Comparison of ENCODE assay signal across 24 mouse cellular contexts in genomic region chr7:102259716-102260479, GRCm38 (mm10). TPM values are rescaled to one million over a fixed set of nuclear protein-coding genes. Genes with fewer than 3 reads are reported as not detected.
A peak's percentile ranks its signal among the peaks of the same experiment; 100 is the strongest.
DNase-seq lines count a peak whose midpoint lies in the region; ATAC-seq and TF ChIP-seq lines count a peak whose summit lies in the region.
"Had no signal": no experiment of that assay in that cellular context is flagged by ENCODE, and none has a peak within 500 bp of the region (broad histone marks: within the 10 kb centered on the region; RNA-seq: fewer than 3 reads in every experiment).

No protein-coding gene starts in this region.

- H3K4me3 ChIP-seq in bone marrow, adult 2 months (replicated peaks; ENCODE audit: control insufficient read depth, low read depth, low read length) = no peak overlapping the region
- no peak overlapping the region for H3K4me3 ChIP-seq in layer of hippocampus, adult 2 months
- H3K4me3 ChIP-seq: embryonic facial prominence, embryonic 13.5 days; embryonic facial prominence, embryonic 15.5 days; erythroblast, embryonic 14.5 days; forebrain, embryonic 10.5 days; forebrain, embryonic 12.5 days had no signal

- 58% methylated on average over 10 of the region's 10 CpGs for WGBS in bone marrow, adult 2 months

- ATAC-seq in megakaryocyte, adult 5-6 weeks (ENCODE audit: poor library complexity, severe bottlenecking) = peak; percentile 77
- ATAC-seq in activated CD4-positive, CD25-positive, alpha-beta regulatory T cell, adult 4 months = no peak
- ATAC-seq: forebrain, embryonic 14.5 days; forebrain, embryonic 16.5 days; Patski had no signal

- H3K27ac ChIP-seq in bone marrow, adult 2 months (ENCODE audit: control insufficient read depth, insufficient read depth, low read depth, low read length, poor library complexity) = peak overlapping the region; percentile 93
- no peak overlapping the region for H3K27ac ChIP-seq in layer of hippocampus, adult 2 months
- H3K27ac ChIP-seq: embryonic facial prominence, embryonic 13.5 days; embryonic facial prominence, embryonic 15.5 days; forebrain, embryonic 10.5 days; forebrain, embryonic 12.5 days had no signal

- no peak for TF ChIP-seq POLR2A in bone marrow, adult 2 months (IDR thresholded peaks at IDR 0.05; ENCODE audit: borderline replicate concordance, control insufficient read depth, low read depth, low read length)

- no peak for TF ChIP-seq CTCF in bone marrow, adult 2 months (IDR thresholded peaks at IDR 0.05; ENCODE audit: control insufficient read depth, insufficient read depth, low read length)
- no peak for TF ChIP-seq CTCF in layer of hippocampus, adult 2 months (conservative IDR thresholded peaks at IDR 0.05)

- peaks cover 2% of the 10 kb centered on the region for H3K4me1 ChIP-seq in bone marrow, adult 2 months (ENCODE audit: control insufficient read depth, insufficient read depth, low read length)
- H3K4me1 ChIP-seq: embryonic facial prominence, embryonic 13.5 days; embryonic facial prominence, embryonic 15.5 days; forebrain, embryonic 10.5 days; forebrain, embryonic 12.5 days had no signal

- peak; percentile 59 for DNase-seq in heart, adult 11 months
- no peak for DNase-seq in heart, postnatal 10 days
- no peak for DNase-seq in urinary bladder, postnatal 25 days (ENCODE audit: low spot score)
- DNase-seq in layer of hippocampus, adult 2 months (ENCODE audit: low spot score in 2 of 2) = no peak
- DNase-seq: adrenal gland, adult 2 months; adrenal gland, postnatal 10 days; adrenal gland, postnatal 25 days; cerebellum, adult 11-12 months; cerebellum, adult 2 months; cerebellum, adult 9-10 months; cerebellum, postnatal 10 days; cerebellum, postnatal 25 days; embryo, embryonic 11 days had no signal

- intact Hi-C loops in heart, postnatal 10 days (cut with DNase I) = loop anchor here (10.0 kb wide), 1 partner anchor 605 kb away; no protein-coding TSS in a partner anchor

RNA-seq across cellular contexts. Expression of gene Rhog, which starts 4.0 kb away (rescaled TPM):
- total RNA-seq in heart, postnatal 10 days (2021) = 10 to 100 TPM; 40.8 to 42.2 TPM
- polyA plus RNA-seq in bone marrow, adult 2 months (2011; ENCODE audit: insufficient read depth, insufficient read length, low replicate concordance, missing spikeins) = 89.0 and 95.2 TPM in 2 replicates
- total RNA-seq in megakaryocyte, adult 5-6 weeks (2015) = 359 and 397 TPM in 2 replicates
- 89.0 and 112 TPM in 2 replicates for total RNA-seq in megakaryocyte, adult 5-6 weeks (2017)
- 10 to 100 TPM; 23.4 to 23.9 TPM for total RNA-seq in layer of hippocampus, adult 2 months (2021)
- polyA plus RNA-seq in activated CD4-positive, CD25-positive, alpha-beta regulatory T cell, adult 4 months (2017; shearing (Covaris generic)) = 100 to 1,000 TPM; 179 to 195 TPM

RNA-seq across cellular contexts. Expression of gene Stim1, which starts 7.7 kb away (rescaled TPM):
- total RNA-seq in heart, postnatal 10 days (2021) = 10 to 100 TPM; 23.4 to 30.7 TPM
- polyA plus RNA-seq in bone marrow, adult 2 months (2011; ENCODE audit: insufficient read depth, insufficient read length, low replicate concordance, missing spikeins) = 12.8 and 24.8 TPM in 2 replicates
- total RNA-seq in megakaryocyte, adult 5-6 weeks (2015) = 28.0 and 28.8 TPM in 2 replicates
- 35.5 and 59.3 TPM in 2 replicates for total RNA-seq in megakaryocyte, adult 5-6 weeks (2017)
- 10 to 100 TPM; 61.3 to 66.8 TPM for total RNA-seq in layer of hippocampus, adult 2 months (2021)
- 10 to 100 TPM; 39.4 to 46.8 TPM for polyA plus RNA-seq in activated CD4-positive, CD25-positive, alpha-beta regulatory T cell, adult 4 months (2017; shearing (Covaris generic))

RNA-seq across cellular contexts. Expression of gene Pgap2, which starts 49.9 kb away (rescaled TPM):
- 10 to 100 TPM; 55.2 to 58.0 TPM for total RNA-seq in heart, postnatal 10 days (2021)
- polyA plus RNA-seq in bone marrow, adult 2 months (2011; ENCODE audit: insufficient read depth, insufficient read length, low replicate concordance, missing spikeins) = 6.9 and 24.4 TPM in 2 replicates
- 32.7 and 38.7 TPM in 2 replicates for total RNA-seq in megakaryocyte, adult 5-6 weeks (2015)
- total RNA-seq in megakaryocyte, adult 5-6 weeks (2017) = 19.7 and 20.0 TPM in 2 replicates
- 10 to 100 TPM; 24.3 to 30.6 TPM for total RNA-seq in layer of hippocampus, adult 2 months (2021)
- 10 to 100 TPM; 47.6 to 62.3 TPM for polyA plus RNA-seq in activated CD4-positive, CD25-positive, alpha-beta regulatory T cell, adult 4 months (2017; shearing (Covaris generic))

RNA-seq across cellular contexts. Expression of gene Nup98, which starts 49.9 kb away (rescaled TPM):
- total RNA-seq in heart, postnatal 10 days (2021) = 10 to 100 TPM; 39.9 to 40.5 TPM
- polyA plus RNA-seq in bone marrow, adult 2 months (2011; ENCODE audit: insufficient read depth, insufficient read length, low replicate concordance, missing spikeins) = 10.4 and 18.9 TPM in 2 replicates
- 55.6 and 60.6 TPM in 2 replicates for total RNA-seq in megakaryocyte, adult 5-6 weeks (2015)
- total RNA-seq in megakaryocyte, adult 5-6 weeks (2017) = 39.4 and 43.7 TPM in 2 replicates
- 10 to 100 TPM; 40.7 to 45.0 TPM for total RNA-seq in layer of hippocampus, adult 2 months (2021)
- polyA plus RNA-seq in activated CD4-positive, CD25-positive, alpha-beta regulatory T cell, adult 4 months (2017; shearing (Covaris generic)) = 10 to 100 TPM; 33.8 to 33.9 TPM
